Mouse (Mus musculus): ENCODE results near the gene Ncoa6. TPM values are rescaled to one million over a fixed set of nuclear protein-coding genes. Genes with fewer than 3 reads are reported as not detected.
A peak's percentile ranks its signal among the peaks of the same experiment; 100 is the strongest.

Gene Ncoa6
- polyA plus RNA-seq, 1 experiment from 2014 or later: 28.9 TPM

- no peak for ATAC-seq (replicated peaks)
- no peak overlapping the region for H3K27ac ChIP-seq
- H3K9me3 ChIP-seq: no peaks in the 10 kb centered on the region
- no peaks in the 10 kb centered on the region for H3K27me3 ChIP-seq (replicated peaks)
- H3K4me3 ChIP-seq: no peak overlapping the region
- 96% methylated on average over 4 of the region's 4 CpGs for WGBS
- no peaks in the 10 kb centered on the region for H3K4me1 ChIP-seq
- peaks cover 32% of the 10 kb centered on the region for H3K36me3 ChIP-seq (replicated peaks)
- no peak overlapping the region for H3K9ac ChIP-seq
- H3K4me2 ChIP-seq: no peak overlapping the region
Observed at GRCm38 (mm10) chr2:155401926-155402325, 71.8 kb downstream of the Ncoa6 start.

DNA sequence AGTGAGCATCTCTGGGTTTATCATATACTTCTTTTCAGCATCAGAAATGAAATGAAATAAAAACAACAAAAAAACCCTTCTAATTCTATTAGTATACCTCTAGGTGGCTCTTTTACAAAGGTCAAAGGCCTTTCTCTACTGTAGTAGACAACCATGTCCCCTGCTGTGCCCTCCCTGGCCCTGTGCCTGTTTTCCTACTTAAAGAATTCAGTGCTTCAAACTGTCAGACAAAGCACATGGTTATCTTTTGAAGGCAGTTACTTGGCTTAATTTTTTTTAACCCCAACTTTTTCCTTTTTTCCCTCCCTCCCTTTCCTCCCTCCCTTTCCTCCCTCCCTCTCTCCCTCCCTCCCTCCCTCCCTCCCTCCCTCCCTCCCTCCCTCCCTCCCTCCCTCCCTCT lies 73.4 kb downstream of the Ncoa6 start:
- ATAC-seq (replicated peaks): no peak
- H3K36me3 ChIP-seq (replicated peaks): peaks cover 16% of the 10 kb centered on the region
- H3K4me3 ChIP-seq: no peak overlapping the region

DNA sequence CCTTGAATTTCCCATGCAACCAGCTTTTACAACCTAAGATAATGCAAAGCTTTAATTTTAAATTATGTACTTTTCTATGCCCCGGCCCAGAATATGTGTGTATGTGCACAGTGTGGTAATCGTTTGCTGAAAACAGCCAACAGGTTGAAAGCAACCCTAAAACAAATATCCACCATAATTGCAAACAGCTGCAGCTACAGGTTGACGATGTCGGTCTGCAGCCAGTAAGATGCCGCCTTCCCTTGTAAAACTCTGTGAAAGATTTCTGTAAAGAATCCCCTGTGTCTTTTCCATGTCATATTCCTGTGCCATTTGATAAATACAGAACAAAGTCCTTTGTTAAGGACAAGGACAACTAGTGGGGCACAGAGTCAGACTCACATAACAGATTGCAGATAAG lies 79.1 kb downstream of the Ncoa6 start:
- H3K27ac ChIP-seq: no peak overlapping the region
- WGBS: 87% methylated on average over 5 of the region's 5 CpGs
- ATAC-seq (replicated peaks): no peak
- no peak overlapping the region for H3K9ac ChIP-seq
- no peaks in the 10 kb centered on the region for H3K4me1 ChIP-seq
- no peaks in the 10 kb centered on the region for H3K27me3 ChIP-seq (replicated peaks)
- peaks cover 12% of the 10 kb centered on the region for H3K36me3 ChIP-seq (replicated peaks)
- H3K4me2 ChIP-seq: no peak overlapping the region
- H3K4me3 ChIP-seq: no peak overlapping the region
- H3K9me3 ChIP-seq: no peaks in the 10 kb centered on the region

More for the DNA sequence above, 73.4 kb downstream of the Ncoa6 start:
- no peaks in the 10 kb centered on the region for H3K27me3 ChIP-seq (replicated peaks)
- H3K4me1 ChIP-seq: no peaks in the 10 kb centered on the region
- H3K27ac ChIP-seq: no peak overlapping the region
- no peak overlapping the region for H3K9ac ChIP-seq
- H3K4me2 ChIP-seq: no peak overlapping the region
- H3K9me3 ChIP-seq: no peaks in the 10 kb centered on the region

DNA sequence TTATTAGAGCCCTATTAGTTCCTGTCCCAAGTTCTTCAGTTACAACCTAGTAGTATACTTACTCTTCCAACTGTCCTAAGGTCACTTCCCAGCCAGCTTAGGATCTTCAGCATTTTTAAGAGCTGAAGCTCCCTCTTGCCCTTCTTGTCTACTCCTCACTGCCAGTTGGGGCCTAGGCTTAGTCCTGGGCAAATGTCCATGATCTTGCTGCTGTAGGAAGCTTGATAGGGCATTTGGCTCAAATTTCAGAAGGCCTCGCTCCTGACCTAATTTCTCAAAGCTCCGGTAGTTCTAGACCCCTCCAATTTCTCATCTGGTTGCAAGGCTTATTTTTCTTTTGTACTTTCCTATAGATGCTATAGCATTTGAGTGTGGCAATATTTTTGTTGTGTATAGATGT lies 85.1 kb downstream of the Ncoa6 start:
- no peak for ATAC-seq (replicated peaks)
- Histone ChIP-seq H3K27me3 (replicated peaks) (no peaks in the 10 kb centered on the region), H3K36me3 (replicated peaks) (peaks cover 22% of the 10 kb centered on the region), H3K9me3 (no peaks in the 10 kb centered on the region), H3K4me2 (no peak overlapping the region), H3K27ac (no peak overlapping the region), H3K4me3 (no peak overlapping the region), H3K4me1 (peaks cover 32% of the 10 kb centered on the region), H3K9ac (no peak overlapping the region)
- WGBS: 92% methylated on average over 2 of the region's 2 CpGs

DNA sequence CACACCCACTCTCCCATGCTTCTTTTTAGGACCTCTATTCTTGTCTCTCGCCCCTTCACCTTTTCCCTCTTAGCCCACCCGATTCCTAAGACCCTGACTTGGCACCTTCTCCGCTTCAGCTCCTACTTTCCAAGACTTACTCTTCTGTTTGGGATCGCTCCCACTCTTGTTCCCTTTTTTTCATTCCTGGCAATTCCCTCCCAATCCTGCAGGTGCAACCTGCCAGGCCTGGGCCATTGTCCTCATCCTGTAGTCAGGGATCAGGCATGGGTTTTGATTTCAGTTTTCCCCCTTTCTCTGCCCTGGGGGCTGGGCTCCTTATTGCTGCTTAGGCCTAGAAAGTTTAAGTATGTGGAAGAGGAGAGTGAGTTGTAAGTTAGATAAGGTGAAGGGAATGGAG lies 86.6 kb downstream of the Ncoa6 start:
- Histone ChIP-seq H3K9me3 (no peaks in the 10 kb centered on the region), H3K4me1 (peaks cover 45% of the 10 kb centered on the region), H3K36me3 (replicated peaks) (peaks cover 22% of the 10 kb centered on the region), H3K4me3 (no peak overlapping the region), H3K27ac (no peak overlapping the region), H3K4me2 (no peak overlapping the region; the same call in 1 of the 2 replicates), H3K9ac (no peak overlapping the region), H3K27me3 (replicated peaks) (no peaks in the 10 kb centered on the region)
- ATAC-seq (replicated peaks): no peak
- 67% methylated on average over 4 of the region's 4 CpGs for WGBS

GRCm38 (mm10) chr2:155386534-155386899 lies 87.2 kb downstream of the Ncoa6 start:
- peaks cover 22% of the 10 kb centered on the region for H3K36me3 ChIP-seq (replicated peaks)
- H3K4me2 ChIP-seq: peak overlapping the region; percentile 22; the same call in 1 of the 2 replicates
- no peaks in the 10 kb centered on the region for H3K27me3 ChIP-seq (replicated peaks)
- H3K9ac ChIP-seq: no peak overlapping the region
- H3K4me3 ChIP-seq: no peak overlapping the region
- no peak for ATAC-seq (replicated peaks)
- H3K9me3 ChIP-seq: no peaks in the 10 kb centered on the region
- WGBS: 18% methylated on average over 27 of the region's 27 CpGs
- H3K27ac ChIP-seq: 0 out of 2 replicates have a peak overlapping the region, but pooled peaks have one; percentile 9
- peaks cover 45% of the 10 kb centered on the region for H3K4me1 ChIP-seq

DNA sequence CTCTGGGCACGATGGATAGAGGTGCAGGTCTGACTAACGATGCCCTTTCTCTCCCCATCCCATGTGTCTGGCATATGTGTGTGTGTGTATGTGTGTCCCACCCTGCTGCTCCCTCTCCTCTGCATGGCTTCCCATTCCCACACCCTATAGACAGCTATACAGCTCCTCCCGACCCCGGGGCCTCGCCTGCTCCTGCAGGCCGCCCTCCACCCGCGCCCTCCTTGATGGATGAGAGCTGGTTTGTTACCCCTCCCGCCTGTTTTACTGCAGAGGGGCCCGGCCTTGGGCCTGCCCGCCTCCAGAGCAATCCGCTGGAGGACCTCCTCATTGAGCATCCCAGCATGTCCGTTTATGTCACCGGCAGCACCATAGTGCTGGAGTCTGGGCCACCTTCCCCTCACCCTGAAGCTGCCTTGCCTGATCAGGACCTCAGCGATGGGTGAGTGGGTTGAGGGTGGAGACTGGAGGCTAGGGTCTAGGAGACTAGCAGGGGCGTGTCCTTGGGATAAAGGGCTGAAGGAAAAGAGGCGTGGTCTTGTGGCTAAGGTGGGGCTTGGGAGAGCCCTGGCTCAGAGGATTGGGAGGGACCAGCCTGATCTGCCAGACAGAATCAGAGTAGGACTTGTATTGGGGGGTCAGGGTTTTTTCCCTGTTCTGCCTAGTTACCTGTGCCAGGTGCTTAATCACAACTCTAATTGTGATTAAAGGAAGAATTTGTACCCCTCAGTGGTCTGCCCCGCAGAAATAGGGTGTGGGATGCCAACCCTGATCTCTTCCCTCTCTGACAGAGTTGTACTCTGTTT lies 87.8 kb downstream of the Ncoa6 start:
- peak overlapping the region; percentile 4; the same call in 1 of the 2 replicates for H3K9ac ChIP-seq
- no peaks in the 10 kb centered on the region for H3K27me3 ChIP-seq (replicated peaks)
- H3K4me1 ChIP-seq: peaks cover 46% of the 10 kb centered on the region
- 41% methylated on average over 18 of the region's 18 CpGs for WGBS
- peaks cover 22% of the 10 kb centered on the region for H3K36me3 ChIP-seq (replicated peaks)
- peak overlapping the region; percentile 73; the same call in 1 of the 2 replicates for H3K4me2 ChIP-seq
- no peak for ATAC-seq (replicated peaks)
- no peaks in the 10 kb centered on the region for H3K9me3 ChIP-seq
- H3K27ac ChIP-seq: 0 out of 2 replicates have a peak overlapping the region, but pooled peaks have one; percentile 39
- no peak overlapping the region for H3K4me3 ChIP-seq

GRCm38 (mm10) chr2:155385090-155385489 lies 88.6 kb downstream of the Ncoa6 start:
- Histone ChIP-seq H3K4me2 (peak overlapping the region; percentile 73), H3K27me3 (replicated peaks) (no peaks in the 10 kb centered on the region), H3K4me1 (peaks cover 55% of the 10 kb centered on the region), H3K4me3 (no peak overlapping the region), H3K27ac (peak overlapping the region; percentile 39; the same call in 1 of the 2 replicates), H3K36me3 (replicated peaks) (peaks cover 22% of the 10 kb centered on the region), H3K9ac (peak overlapping the region; percentile 4; the same call in 1 of the 2 replicates), H3K9me3 (no peaks in the 10 kb centered on the region)
- ATAC-seq (replicated peaks): no peak
- 19% methylated on average over 7 of the region's 7 CpGs for WGBS

GRCm38 (mm10) chr2:155382791-155383438 lies 90.8 kb downstream of the Ncoa6 start:
- ATAC-seq (replicated peaks): no peak
- peaks cover 60% of the 10 kb centered on the region for H3K4me1 ChIP-seq
- peak overlapping the region; percentile 61 for H3K4me3 ChIP-seq
- peak overlapping the region; percentile 90 for H3K9ac ChIP-seq
- H3K4me2 ChIP-seq: peak overlapping the region; percentile 73
- WGBS: 84% methylated on average over 2 of the region's 2 CpGs
- no peaks in the 10 kb centered on the region for H3K9me3 ChIP-seq
- H3K36me3 ChIP-seq (replicated peaks): peaks cover 7% of the 10 kb centered on the region
- no peaks in the 10 kb centered on the region for H3K27me3 ChIP-seq (replicated peaks)
- H3K27ac ChIP-seq: peak overlapping the region; percentile 98; the same call in 1 of the 2 replicates

DNA sequence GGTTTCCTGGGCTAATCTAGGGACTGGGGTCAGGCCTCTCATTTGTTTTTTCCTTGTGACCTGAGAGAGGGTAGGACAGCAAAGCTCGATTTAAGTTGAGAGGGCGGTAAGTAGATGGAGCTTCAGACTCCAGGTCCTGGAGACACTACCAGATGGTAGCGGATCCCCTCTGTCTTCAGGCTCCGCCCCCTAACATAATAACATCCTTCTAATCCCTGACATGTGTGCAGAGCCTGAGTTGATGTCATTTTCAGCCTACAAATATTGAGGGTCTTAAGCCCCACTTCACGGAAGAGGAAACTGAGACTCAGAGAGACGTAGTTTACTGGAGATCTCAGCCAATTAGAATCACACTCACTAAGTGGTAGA lies 91.4 kb downstream of the Ncoa6 start:
- H3K4me3 ChIP-seq: peak overlapping the region; percentile 61
- WGBS: 17% methylated on average over 6 of the region's 6 CpGs
- peak overlapping the region; percentile 98 for H3K27ac ChIP-seq
- H3K9ac ChIP-seq: peak overlapping the region; percentile 90
- no peaks in the 10 kb centered on the region for H3K27me3 ChIP-seq (replicated peaks)
- H3K9me3 ChIP-seq: no peaks in the 10 kb centered on the region
- ATAC-seq (replicated peaks): peak; percentile 41
- peak overlapping the region; percentile 73 for H3K4me2 ChIP-seq
- 0 out of 2 replicates have a peak, but pooled peaks cover 4% of the 10 kb centered on the region for H3K36me3 ChIP-seq (replicated peaks)
- peaks cover 60% of the 10 kb centered on the region for H3K4me1 ChIP-seq

DNA sequence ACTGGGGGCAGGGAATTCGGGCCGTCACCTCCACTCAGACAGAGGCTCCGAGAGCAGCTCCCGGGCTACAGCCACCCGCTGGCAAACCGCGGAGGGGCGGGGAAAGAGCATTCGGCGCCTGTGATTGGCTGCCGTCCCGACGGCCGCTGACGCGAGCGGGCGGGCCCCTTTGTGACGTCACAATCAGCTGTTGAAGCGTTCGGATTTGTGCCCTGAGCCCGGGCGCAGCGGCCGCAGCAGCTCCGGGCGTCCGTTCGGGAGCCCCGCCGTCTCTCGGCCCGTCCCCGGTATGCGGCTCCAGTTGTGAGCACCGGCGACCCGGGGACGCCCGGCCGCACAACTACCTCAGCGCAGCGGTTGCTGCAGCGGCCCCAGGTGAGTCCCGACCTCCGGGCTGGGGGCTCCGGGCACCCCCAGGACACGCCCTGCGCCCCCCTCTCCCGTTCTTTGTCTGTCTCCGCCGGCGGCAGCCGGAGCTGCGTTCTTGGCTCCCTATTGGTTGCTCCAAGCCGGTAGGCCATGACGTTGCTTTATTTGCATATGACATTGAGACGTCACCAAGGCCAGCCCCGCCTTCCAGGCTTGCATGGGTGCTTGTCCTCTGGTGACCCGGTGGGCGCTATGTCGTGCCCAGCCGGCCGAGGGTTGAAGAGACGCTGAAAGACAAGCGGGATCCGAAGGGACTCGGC lies 91.9 kb downstream of the Ncoa6 start:
- H3K27me3 ChIP-seq (replicated peaks): no peaks in the 10 kb centered on the region
- H3K27ac ChIP-seq: peak overlapping the region; percentile 98
- H3K4me3 ChIP-seq: peak overlapping the region; percentile 61
- H3K9ac ChIP-seq: peak overlapping the region; percentile 90
- 0 out of 2 replicates have a peak, but pooled peaks cover 4% of the 10 kb centered on the region for H3K36me3 ChIP-seq (replicated peaks)
- H3K4me2 ChIP-seq: peak overlapping the region; percentile 73
- peaks cover 59% of the 10 kb centered on the region for H3K4me1 ChIP-seq
- H3K9me3 ChIP-seq: no peaks in the 10 kb centered on the region
- ATAC-seq (replicated peaks): peak; percentile 94
- under 1% methylated on average over 59 of the region's 68 CpGs for WGBS

DNA sequence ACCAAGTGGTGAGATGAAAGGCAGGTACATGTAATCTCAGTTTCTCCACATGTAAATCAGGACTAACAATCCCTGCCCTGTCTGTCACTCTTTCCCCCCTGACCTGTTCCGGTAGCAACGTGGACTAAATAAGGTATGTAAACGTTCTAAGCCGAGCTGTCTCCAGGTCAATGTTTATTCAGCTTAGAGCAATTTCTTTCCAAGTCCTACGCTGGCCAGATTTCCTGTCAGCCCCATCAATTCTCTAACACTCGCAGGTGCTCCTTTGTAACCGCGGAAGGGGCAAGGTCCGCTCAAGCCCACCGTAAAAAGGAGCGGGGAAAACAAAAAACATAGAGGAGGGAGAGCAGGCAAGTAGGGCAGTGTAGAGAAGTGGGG lies 92.6 kb downstream of the Ncoa6 start:
- no peaks in the 10 kb centered on the region for H3K27me3 ChIP-seq (replicated peaks)
- H3K4me3 ChIP-seq: peak overlapping the region; percentile 61
- H3K9ac ChIP-seq: peak overlapping the region; percentile 90
- 2% methylated on average over 11 of the region's 11 CpGs for WGBS
- H3K9me3 ChIP-seq: no peaks in the 10 kb centered on the region
- peak overlapping the region; percentile 73 for H3K4me2 ChIP-seq
- peaks cover 51% of the 10 kb centered on the region for H3K4me1 ChIP-seq
- no peaks in the 10 kb centered on the region for H3K36me3 ChIP-seq (replicated peaks)
- no peak for ATAC-seq (replicated peaks)
- H3K27ac ChIP-seq: peak overlapping the region; percentile 98

Data from midbrain, embryonic 15.5 days (tissue).